Mouse (Mus musculus) embryonic stem cell, embryonic (primary cell): ENCODE measurements around the gene Alkbh2.

ENCODE experiments used
- CTCF ChIA-PET, 4 experiments: fragments of 300-600 bp in 2 of 4; fragments of 350-600 bp in 2 of 4; sonication (Branson Sonifier 250); formaldehyde crosslinking; loops; one replicate each; lab custom pipeline; 2022; ENCODE audit warnings: inconsistent platforms in 2 of 4; lab: Charles Lee
- POLR2A ChIA-PET, 4 experiments: fragments of 300-600 bp in 2 of 4; fragments of 350-600 bp in 2 of 4; sonication (Branson Sonifier 250); formaldehyde crosslinking; loops; one replicate each; lab custom pipeline; 2022; ENCODE audit warnings: antibody characterized with exemption in 4 of 4, inconsistent platforms in 1 of 4; lab: Charles Lee

The Alkbh2 gene

GRCm38 (mm10) chr5:114154765-114155164 is 26.7 kb upstream of the Alkbh2 start:
- POLR2A ChIA-PET: no interaction called here
- CTCF ChIA-PET: interaction anchor here in 1 of 4 experiments (1.9 kb wide), 1 partner anchor 16 kb away, joined by 15 read pairs; no protein-coding TSS in a partner anchor

GRCm38 (mm10) chr5:114153490-114153889 is 25.5 kb upstream of the Alkbh2 start:
- CTCF ChIA-PET: interaction anchor here (0.5 to 3.0 kb wide), 54 partner anchors 9 to 514 kb away, joined by 3 to 31 read pairs (median 3); partner anchors contain the start of genes Alkbh2 (in 1 of the 4), Svop (in 1 of the 4) and Ung (in 1 of the 4)
- POLR2A ChIA-PET: interaction anchor here (0.5 to 12.8 kb wide), 30 partner anchors 9 to 672 kb away, joined by 3 to 242 read pairs (median 6); partner anchors contain the start of genes Alkbh2 (in 3 of the 4), Ung (in 3 of the 4) and Ssh1 (in 1 of the 4)

GRCm38 (mm10) chr5:114152359-114153092 is 24.5 kb upstream of the Alkbh2 start:
- ChIA-PET CTCF (interaction anchor here (0.6 to 3.0 kb wide), 45 partner anchors 8 to 1703 kb away, joined by 3 to 31 read pairs (median 4); partner anchors contain the start of genes Svop (in 1 of the 4) and Ung (in 1 of the 4)), POLR2A (interaction anchor here (0.6 to 12.8 kb wide), 37 partner anchors 9 to 1118 kb away, joined by 3 to 242 read pairs (median 5); partner anchors contain the start of genes Alkbh2 (in 3 of the 4) and Ung (in 2 of the 4))

- POLR2A ChIA-PET: interaction anchor here in 3 of 4 experiments (0.6 to 12.8 kb wide), 19 partner anchors 6 to 503 kb away, joined by 3 to 242 read pairs (median 4); partner anchors contain the start of genes Alkbh2 (in 2 of the 3), Ung (in 2 of the 3) and Svop (in 1 of the 3)
- CTCF ChIA-PET: interaction anchor here in 2 of 4 experiments (0.6 to 1.1 kb wide), 6 partner anchors 15 to 765 kb away, joined by 3 to 4 read pairs (median 3); partner anchors contain the start of gene Alkbh2 (in 1 of the 2)
These were observed 19.3 kb upstream of the Alkbh2 start for GRCm38 (mm10) chr5:114147043-114147972.

- ChIA-PET POLR2A (interaction anchor here in 3 of 4 experiments (0.6 to 12.8 kb wide), 14 partner anchors 8 to 273 kb away, joined by 3 to 242 read pairs (median 4); partner anchors contain the start of genes Ung (in 2 of the 3) and Alkbh2 (in 1 of the 3)), CTCF (interaction anchor here (0.6 to 2.8 kb wide), 6 partner anchors 15 to 162 kb away, joined by 3 to 11 read pairs (median 4); partner anchors contain the start of gene Alkbh2 (in 1 of the 4))
These were observed 18.2 kb upstream of the Alkbh2 start, which contains the start of gene Acacb for GRCm38 (mm10) chr5:114146028-114146888. Acacb (plus strand) TSS chr5:114146535.

GRCm38 (mm10) chr5:114139175-114139574 is 11.2 kb upstream of the Alkbh2 start:
- CTCF ChIA-PET: interaction anchor here (0.6 to 1.9 kb wide), 12 partner anchors 9 to 184 kb away, joined by 3 to 15 read pairs (median 3); partner anchors contain the start of genes Ung (in 2 of the 4) and Alkbh2 (in 1 of the 4)
- POLR2A ChIA-PET: interaction anchor here (0.6 to 7.3 kb wide), 38 partner anchors 8 to 843 kb away, joined by 3 to 103 read pairs (median 4); partner anchors contain the start of genes Alkbh2 (in 2 of the 4), Ung (in 2 of the 4), Acacb (in 1 of the 4) and Svop (in 1 of the 4)

GRCm38 (mm10) chr5:114138277-114139164 is 10.5 kb upstream of the Alkbh2 start:
- POLR2A ChIA-PET: interaction anchor here in 3 of 4 experiments (0.5 to 7.3 kb wide), 42 partner anchors 7 to 1022 kb away, joined by 3 to 103 read pairs (median 4); partner anchors contain the start of genes Acacb (in 2 of the 3), Alkbh2 (in 2 of the 3), Ung (in 2 of the 3) and Kctd10 (in 1 of the 3)

GRCm38 (mm10) chr5:114137481-114138276 is 9.7 kb upstream of the Alkbh2 start:
- POLR2A ChIA-PET: interaction anchor here (0.5 to 7.3 kb wide), 24 partner anchors 7 to 1098 kb away, joined by 3 to 103 read pairs (median 5); partner anchors contain the start of genes Acacb (in 2 of the 4), Alkbh2 (in 2 of the 4), Ung (in 2 of the 4) and Kctd10 (in 1 of the 4)
- CTCF ChIA-PET: interaction anchor here (0.7 to 1.9 kb wide), 6 partner anchors 10 to 284 kb away, joined by 3 to 15 read pairs (median 4); partner anchors contain the start of gene Alkbh2 (in 1 of the 4)

More at GRCm38 (mm10) chr5:114138277-114139164, 10.5 kb upstream of the Alkbh2 start:
- CTCF ChIA-PET: interaction anchor here (0.6 to 1.9 kb wide), 14 partner anchors 8 to 283 kb away, joined by 3 to 15 read pairs (median 4); partner anchors contain the start of genes Alkbh2 (in 2 of the 4) and Ung (in 2 of the 4)

- ChIA-PET POLR2A (interaction anchor here in 3 of 4 experiments (0.6 to 11.0 kb wide), 9 partner anchors 8 to 630 kb away, joined by 3 to 242 read pairs (median 6); partner anchors contain the start of genes Acacb (in 2 of the 3) and Alkbh2 (in 1 of the 3)), CTCF (interaction anchor here in 2 of 4 experiments (1.4 to 3.8 kb wide), 2 partner anchors 17 to 18 kb away, joined by 3 to 21 read pairs; no protein-coding TSS in a partner anchor)
These were observed 7.5 kb upstream of the Alkbh2 start for GRCm38 (mm10) chr5:114135516-114135915.

- ChIA-PET POLR2A (interaction anchor here in 3 of 4 experiments (0.6 to 11.0 kb wide), 16 partner anchors 9 to 406 kb away, joined by 3 to 242 read pairs (median 3); partner anchors contain the start of gene Acacb (in 2 of the 3)), CTCF (interaction anchor here (0.6 to 3.8 kb wide), 12 partner anchors 9 to 276 kb away, joined by 3 to 21 read pairs (median 4); no protein-coding TSS in a partner anchor)
These were observed 6.1 kb upstream of the Alkbh2 start for GRCm38 (mm10) chr5:114134091-114134534.

- CTCF ChIA-PET: interaction anchor here in 3 of 4 experiments (0.5 to 3.8 kb wide), 3 partner anchors 20 to 227 kb away, joined by 3 to 21 read pairs (median 6); no protein-coding TSS in a partner anchor
- POLR2A ChIA-PET: interaction anchor here in 2 of 4 experiments (0.5 to 11.0 kb wide), 11 partner anchors 6 to 408 kb away, joined by 3 to 242 read pairs (median 7); partner anchors contain the start of genes Acacb (in 2 of the 2) and Svop (in 1 of the 2)
These were observed 4.8 kb upstream of the Alkbh2 start for GRCm38 (mm10) chr5:114132841-114133240.

- POLR2A ChIA-PET: interaction anchor here (0.5 to 11.0 kb wide), 66 partner anchors 8 to 905 kb away, joined by 3 to 242 read pairs (median 4); partner anchors contain the start of genes Acacb (in 2 of the 4), Mvk (in 2 of the 4), Coro1c (in 1 of the 4) and Kctd10 (in 1 of the 4)
- CTCF ChIA-PET: interaction anchor here (0.6 to 1.9 kb wide), 19 partner anchors 9 to 188 kb away, joined by 3 to 31 read pairs (median 4); partner anchors contain the start of gene Svop (in 1 of the 4)
These were observed 3.5 kb upstream of the Alkbh2 start for GRCm38 (mm10) chr5:114131521-114131840.
